Mouse (Mus musculus) kidney, adult 2 months (tissue): ENCODE results near the gene Ehd4.

Experiments used
- CTCF ChIP-seq: fragments of 200-500 bp; conservative IDR thresholded peaks from 2 replicates; pipeline ENCODE4 v1.5.1; 2011; ENCODE audit warnings: low read depth, mild to moderate bottlenecking, control low read depth, low read length, moderate library complexity, mixed read lengths; ENCODE audit not compliant: insufficient read depth, insufficient read length
- POLR2A ChIP-seq: fragments of 200-500 bp; IDR thresholded peaks from one replicate; pipeline ENCODE4 v1.6.1; 2011; ENCODE audit warnings: low read depth, low read length, control low read depth

DNA sequence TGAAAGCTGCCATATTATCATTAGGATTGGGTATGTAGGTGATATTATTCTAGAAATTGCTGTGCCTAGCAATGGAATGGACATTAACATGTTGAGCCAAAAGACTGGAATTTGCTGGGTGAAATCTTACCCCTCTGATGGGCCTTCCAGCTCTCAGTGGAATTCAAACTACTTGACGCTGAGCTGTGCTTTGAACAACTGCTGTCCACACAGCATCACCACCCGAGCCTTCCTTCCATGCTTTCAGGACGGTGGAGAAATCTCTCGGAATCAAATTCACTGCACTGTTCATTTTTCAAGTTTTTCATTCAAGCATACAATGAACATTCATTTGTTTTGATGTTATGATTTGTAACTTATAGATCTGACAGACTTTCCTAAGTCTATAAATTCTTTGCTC, 10.0 kb downstream of the Ehd4 start:
- TF ChIP-seq CTCF (no peak), POLR2A (no peak)
